ENCODE assay signal across 10 mouse cellular contexts in the genomic region with DNA sequence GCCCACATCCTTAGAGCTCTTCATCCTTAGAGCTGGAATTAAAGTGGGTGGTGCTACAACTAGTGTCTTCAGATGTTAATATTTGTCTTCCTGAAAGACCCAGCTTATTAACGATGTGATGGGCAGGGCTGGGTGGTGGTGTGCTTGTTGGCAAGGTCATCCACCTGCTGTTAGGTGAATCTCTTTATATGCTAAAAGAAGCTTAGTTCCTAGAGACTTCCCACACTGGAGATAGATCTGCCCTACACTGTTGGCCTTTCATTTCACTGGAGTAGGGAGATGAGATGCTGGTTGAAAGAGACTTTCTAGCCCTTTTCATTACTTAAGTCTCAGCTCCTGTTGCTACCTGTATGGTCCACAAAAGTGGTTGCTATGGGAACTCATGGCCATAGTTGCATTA. TPM values are rescaled to one million over a fixed set of nuclear protein-coding genes. Genes with fewer than 3 reads are reported as not detected.
DNase-seq lines count a peak whose midpoint lies in the region; ATAC-seq and TF ChIP-seq lines count a peak whose summit lies in the region.
"Had no signal": no experiment of that assay in that cellular context is flagged by ENCODE, and none has a peak within 500 bp of the region (broad histone marks: within the 10 kb centered on the region; RNA-seq: fewer than 3 reads in every experiment).

No protein-coding gene starts in this region.

- peaks cover 7% of the 10 kb centered on the region for H3K9me3 ChIP-seq in lung, embryonic 16.5 days (ENCODE audit: control insufficient read depth, low read length)
- peaks cover 6% of the 10 kb centered on the region; the same call in 1 of the 2 replicates for H3K9me3 ChIP-seq in forebrain, embryonic 10.5 days
- H3K9me3 ChIP-seq in limb, embryonic 12.5 days, result 0 out of 2 replicates have a peak, but pooled peaks cover 4% of the 10 kb centered on the region
- no peaks in the 10 kb centered on the region for H3K9me3 ChIP-seq in stomach, embryonic 14.5 days (ENCODE audit: control insufficient read depth, low read depth, low read length)

- peak overlapping the region; percentile 90 for H3K4me3 ChIP-seq in lung, embryonic 16.5 days (ENCODE audit: low read length)
- H3K4me3 ChIP-seq in lung, adult 2 months (replicated peaks; ENCODE audit: extremely low read depth, low read depth, low read length), result no peak overlapping the region
- H3K4me3 ChIP-seq in forebrain, embryonic 10.5 days, result peak overlapping the region; percentile 97
- H3K4me3 ChIP-seq in limb, embryonic 12.5 days (replicated peaks), result peak overlapping the region; percentile 88
- peak overlapping the region; percentile 98 for H3K4me3 ChIP-seq in stomach, embryonic 14.5 days (ENCODE audit: low read depth, low read length)

- TF ChIP-seq POLR2A in lung, adult 2 months (IDR thresholded peaks at IDR 0.05; ENCODE audit: borderline replicate concordance, extremely low read depth, low read depth, low read length), result no peak

- H3K27ac ChIP-seq in lung, embryonic 16.5 days (ENCODE audit: low read length), result no peak overlapping the region
- H3K27ac ChIP-seq in forebrain, embryonic 10.5 days, result no peak overlapping the region
- no peak overlapping the region for H3K27ac ChIP-seq in limb, embryonic 12.5 days
- H3K27ac ChIP-seq in stomach, embryonic 14.5 days (ENCODE audit: low read length), result no peak overlapping the region

- peak overlapping the region; percentile 94 for H3K9ac ChIP-seq in lung, embryonic 16.5 days (ENCODE audit: low read length)
- peak overlapping the region; percentile 96 for H3K9ac ChIP-seq in limb, embryonic 12.5 days (replicated peaks)
- H3K9ac ChIP-seq in stomach, embryonic 14.5 days (replicated peaks; ENCODE audit: low read depth, low read length), result 0 out of 2 replicates have a peak overlapping the region, but pooled peaks have one; percentile 93

- 6% methylated on average over 1 of the region's 1 CpGs for WGBS in lung, embryonic 16.5 days
- 3% methylated on average over 1 of the region's 1 CpGs for WGBS in lung, adult 2 months
- 18% methylated on average over 1 of the region's 1 CpGs for WGBS in forebrain, embryonic 10.5 days
- 13% methylated on average over 1 of the region's 1 CpGs for WGBS in limb, embryonic 12.5 days
- WGBS in stomach, embryonic 14.5 days, result 6% methylated on average over 1 of the region's 1 CpGs

- peak overlapping the region; percentile 77 for H3K4me2 ChIP-seq in lung, embryonic 16.5 days (ENCODE audit: low read depth, low read length)
- H3K4me2 ChIP-seq in limb, embryonic 12.5 days, result peak overlapping the region; percentile 84
- H3K4me2 ChIP-seq in stomach, embryonic 14.5 days (replicated peaks; ENCODE audit: low read depth, low read length), result peak overlapping the region; percentile 80

- H3K4me1 ChIP-seq in lung, embryonic 16.5 days (replicated peaks; ENCODE audit: control insufficient read depth, insufficient read depth, low read length), result peaks cover 25% of the 10 kb centered on the region
- H3K4me1 ChIP-seq in lung, adult 2 months (ENCODE audit: control insufficient read depth, insufficient read depth, low read length), result peaks cover 12% of the 10 kb centered on the region; the same call in 1 of the 2 replicates
- peaks cover 32% of the 10 kb centered on the region for H3K4me1 ChIP-seq in forebrain, embryonic 10.5 days
- H3K4me1 ChIP-seq in limb, embryonic 12.5 days (replicated peaks), result peaks cover 30% of the 10 kb centered on the region
- peaks cover 22% of the 10 kb centered on the region; the same call in 1 of the 2 replicates for H3K4me1 ChIP-seq in stomach, embryonic 14.5 days (ENCODE audit: control insufficient read depth, insufficient read depth, low read length)

- no peak for ATAC-seq in lung, embryonic 16.5 days (ENCODE audit: low read depth)
- no peak for ATAC-seq in limb, embryonic 12.5 days (ENCODE audit: insufficient number of reproducible peaks, insufficient read depth, low FRiP score, low TSS enrichment, low read depth)
- ATAC-seq in stomach, embryonic 14.5 days (ENCODE audit: insufficient number of reproducible peaks, insufficient read depth, low FRiP score, low read depth), result no peak

- DNase-seq in lung, adult 2 months, result no peak
- no peak for DNase-seq in forebrain, embryonic 10.5 days (ENCODE audit: extremely low spot score, low spot score)
- DNase-seq in ovary, postnatal 14 days (ENCODE audit: low spot score), result no peak
- DNase-seq in adrenal gland, postnatal 10 days, result no peak
- no peak for DNase-seq in lung, adult 18-20 months
- DNase-seq: adrenal gland, postnatal 14 days; gastrocnemius, postnatal 36 days had no signal

- no peak for TF ChIP-seq CTCF in lung, adult 2 months (IDR thresholded peaks at IDR 0.05; ENCODE audit: insufficient read depth, low read length)

- H3K36me3 ChIP-seq in lung, embryonic 16.5 days (ENCODE audit: control insufficient read depth, insufficient read depth, low read length), result peaks cover 15% of the 10 kb centered on the region
- H3K36me3 ChIP-seq in forebrain, embryonic 10.5 days (replicated peaks), result peaks cover 37% of the 10 kb centered on the region
- H3K36me3 ChIP-seq in limb, embryonic 12.5 days, result peaks cover 31% of the 10 kb centered on the region
- H3K36me3 ChIP-seq in stomach, embryonic 14.5 days (ENCODE audit: control insufficient read depth, insufficient read depth, low read length), result peaks cover 31% of the 10 kb centered on the region

- H3K27me3 ChIP-seq in lung, embryonic 16.5 days (ENCODE audit: control insufficient read depth, insufficient read depth, low read depth, low read length), result no peaks in the 10 kb centered on the region
- no peaks in the 10 kb centered on the region for H3K27me3 ChIP-seq in forebrain, embryonic 10.5 days (ENCODE audit: poor library complexity, severe bottlenecking)
- no peaks in the 10 kb centered on the region for H3K27me3 ChIP-seq in limb, embryonic 12.5 days
- H3K27me3 ChIP-seq in stomach, embryonic 14.5 days (ENCODE audit: control insufficient read depth, insufficient read depth, low read length), result no peaks in the 10 kb centered on the region

RNA-seq across cellular contexts. Expression of a gene that starts 1.3 kb away (rescaled TPM):
- polyA plus RNA-seq in lung, embryonic 16.5 days (2015; fragmentation: Nextera tagmentation; extraction: Ambion mirVana), result 49.8 and 53.0 TPM in 2 replicates
- polyA plus RNA-seq in lung, adult 2 months (2012; rRNA removed), result 21.5 and 21.6 TPM in 2 replicates
- polyA plus RNA-seq in forebrain, embryonic 10.5 days (2016; fragmentation: Nextera tagmentation; extraction: Ambion mirVana), result 88.6 and 89.0 TPM in 2 replicates
- 72.1 and 73.5 TPM in 2 replicates for polyA plus RNA-seq in limb, embryonic 12.5 days (2016; fragmentation: Nextera tagmentation; extraction: Ambion mirVana)
- 48.7 and 49.2 TPM in 2 replicates for polyA plus RNA-seq in stomach, embryonic 14.5 days (2014; fragmentation: Nextera tagmentation; extraction: Ambion mirVana)
- total RNA-seq in adrenal gland, postnatal 10 days (2021), result 10 to 100 TPM; 35.2 to 38.3 TPM

RNA-seq across cellular contexts. Expression of a gene that starts 8.8 kb away (rescaled TPM):
- polyA plus RNA-seq in lung, embryonic 16.5 days (2015; fragmentation: Nextera tagmentation; extraction: Ambion mirVana), result 84.9 and 99.0 TPM in 2 replicates
- polyA plus RNA-seq in lung, adult 2 months (2012; rRNA removed), result 22.5 and 24.8 TPM in 2 replicates
- 152 and 160 TPM in 2 replicates for polyA plus RNA-seq in forebrain, embryonic 10.5 days (2016; fragmentation: Nextera tagmentation; extraction: Ambion mirVana)
- 128 and 152 TPM in 2 replicates for polyA plus RNA-seq in limb, embryonic 12.5 days (2016; fragmentation: Nextera tagmentation; extraction: Ambion mirVana)
- polyA plus RNA-seq in stomach, embryonic 14.5 days (2014; fragmentation: Nextera tagmentation; extraction: Ambion mirVana), result 120 and 134 TPM in 2 replicates
- 10 to 100 TPM; 83.9 to 89.7 TPM for total RNA-seq in adrenal gland, postnatal 10 days (2021)
